8 mouse cellular contexts compared by ENCODE assay signal in the genomic region with DNA sequence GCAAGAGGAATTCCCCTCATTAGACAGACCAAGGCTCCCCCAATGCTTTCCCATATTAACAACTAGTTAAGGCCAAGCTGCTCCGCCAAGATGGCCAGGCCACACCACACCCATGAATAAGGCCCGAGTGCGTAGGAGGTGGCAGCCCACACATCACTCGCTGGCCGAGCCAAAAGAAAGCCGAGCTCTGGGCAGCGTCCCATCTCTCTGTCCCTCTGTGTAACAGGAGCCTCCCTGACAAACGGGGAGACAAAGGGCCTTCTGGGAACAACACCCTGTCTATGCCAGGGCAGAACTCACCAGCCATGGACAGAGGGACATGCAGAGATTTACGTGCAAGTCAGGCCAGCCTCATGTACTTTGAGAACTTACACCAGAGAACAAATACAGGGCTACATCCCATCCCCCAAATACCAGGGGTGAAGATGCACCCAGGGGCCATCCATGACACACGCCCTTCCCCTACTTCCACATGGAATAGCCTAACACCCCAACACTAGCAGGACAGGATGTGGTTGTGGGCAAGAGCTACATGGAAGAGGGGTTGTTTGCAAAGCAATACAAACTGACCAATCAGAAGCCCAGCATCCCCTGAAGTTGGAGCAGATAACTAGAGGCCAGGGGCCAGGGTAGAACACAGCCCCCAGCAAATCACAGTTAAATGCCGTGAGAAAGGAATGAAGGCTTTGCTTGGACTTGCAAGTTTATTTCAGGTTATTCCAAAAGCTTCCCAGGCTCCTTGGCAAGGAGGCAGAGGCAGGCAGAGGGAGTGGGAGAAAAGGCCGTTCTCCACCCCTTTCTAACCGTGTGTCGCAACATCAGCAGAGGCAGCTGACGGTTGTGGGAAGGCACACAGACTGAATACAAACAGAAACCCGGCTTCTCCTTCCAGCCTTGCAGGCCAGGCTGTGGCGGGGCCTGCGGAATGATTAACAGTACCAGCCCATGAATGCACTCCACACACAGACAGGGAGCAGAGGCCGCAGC. TPM values are rescaled to one million over a fixed set of nuclear protein-coding genes. Genes with fewer than 3 reads are reported as not detected.
DNase-seq lines count a peak whose midpoint lies in the region; ATAC-seq lines count a peak whose summit lies in the region.

No protein-coding gene starts in this region.

- DNase-seq in forebrain, embryonic 14.5 days (ENCODE audit: low spot score) = peak; percentile 30
- no peak for DNase-seq in forebrain, embryonic 11.5 days (ENCODE audit: low spot score)
- DNase-seq in gastrocnemius, adult 8-10 months (ENCODE audit: low spot score in 2 of 2) = peak; percentile 31 to 43
- DNase-seq in intestine, embryonic 14.5 days (ENCODE audit: low spot score) = no peak
- DNase-seq in natural killer cell, adult 2 months (ENCODE audit: low spot score in 2 of 2) = no peak

- H3K36me3 ChIP-seq in forebrain, embryonic 14.5 days (ENCODE audit: control insufficient read depth, insufficient read depth, low read length) = no peaks in the 10 kb centered on the region
- no peaks in the 10 kb centered on the region for H3K36me3 ChIP-seq in forebrain, embryonic 11.5 days (ENCODE audit: control insufficient read depth, insufficient read depth, low read length)
- H3K36me3 ChIP-seq in intestine, embryonic 14.5 days (ENCODE audit: control insufficient read depth, insufficient read depth, low read length) = no peaks in the 10 kb centered on the region
- no peaks in the 10 kb centered on the region for H3K36me3 ChIP-seq in limb, embryonic 15.5 days
- no peaks in the 10 kb centered on the region for H3K36me3 ChIP-seq in neural tube, embryonic 14.5 days (ENCODE audit: control insufficient read depth, insufficient read depth, low read length)

- H3K27ac ChIP-seq in forebrain, embryonic 14.5 days (ENCODE audit: low read depth, low read length) = no peak overlapping the region
- no peak overlapping the region for H3K27ac ChIP-seq in forebrain, embryonic 11.5 days (ENCODE audit: low read depth, low read length)
- 0 out of 2 replicates have a peak overlapping the region, but pooled peaks have one; percentile 16 for H3K27ac ChIP-seq in brown adipose tissue, adult 24 weeks (replicated peaks; ENCODE audit: low read depth, low read length)
- H3K27ac ChIP-seq in intestine, embryonic 14.5 days (ENCODE audit: low read depth) = peak overlapping the region; percentile 71
- H3K27ac ChIP-seq in limb, embryonic 15.5 days = peak overlapping the region; percentile 70
- peak overlapping the region; percentile 24 for H3K27ac ChIP-seq in neural tube, embryonic 14.5 days (ENCODE audit: low read depth, low read length)

- WGBS in forebrain, embryonic 14.5 days = 68% methylated on average over 19 of the region's 19 CpGs
- 77% methylated on average over 19 of the region's 19 CpGs for WGBS in forebrain, embryonic 11.5 days
- WGBS in intestine, embryonic 14.5 days = 39% methylated on average over 19 of the region's 19 CpGs
- WGBS in limb, embryonic 15.5 days = 57% methylated on average over 19 of the region's 19 CpGs
- whole genome bisulfite sequencing in neural tube, embryonic 14.5 days = 44% methylated on average over 19 of the region's 19 CpGs

- no peak for ATAC-seq in forebrain, embryonic 14.5 days
- no peak for ATAC-seq in forebrain, embryonic 11.5 days (replicated peaks; ENCODE audit: low FRiP score)
- 0 out of 2 replicates have a peak, but pooled peaks have one; percentile 32 for ATAC-seq in intestine, embryonic 14.5 days (replicated peaks; ENCODE audit: low FRiP score, low TSS enrichment, low read depth)
- ATAC-seq in limb, embryonic 15.5 days (ENCODE audit: insufficient number of reproducible peaks, low FRiP score, low TSS enrichment, low read depth) = no peak; the same call in 1 of the 2 replicates
- peak; percentile 46; the same call in 1 of the 2 replicates for ATAC-seq in neural tube, embryonic 14.5 days (ENCODE audit: low read depth)

- H3K27me3 ChIP-seq in forebrain, embryonic 14.5 days (replicated peaks; ENCODE audit: control insufficient read depth, insufficient read depth, low read length) = no peaks in the 10 kb centered on the region
- H3K27me3 ChIP-seq in forebrain, embryonic 11.5 days (ENCODE audit: control insufficient read depth, insufficient read depth, low read length) = no peaks in the 10 kb centered on the region
- no peaks in the 10 kb centered on the region for H3K27me3 ChIP-seq in intestine, embryonic 14.5 days (replicated peaks; ENCODE audit: control insufficient read depth, insufficient read depth, low read length)
- H3K27me3 ChIP-seq in limb, embryonic 15.5 days = no peaks in the 10 kb centered on the region
- no peaks in the 10 kb centered on the region for H3K27me3 ChIP-seq in neural tube, embryonic 14.5 days (ENCODE audit: control insufficient read depth, insufficient read depth, low read length)

- H3K9me3 ChIP-seq in forebrain, embryonic 14.5 days (replicated peaks; ENCODE audit: control insufficient read depth, low read length) = no peaks in the 10 kb centered on the region
- H3K9me3 ChIP-seq in forebrain, embryonic 11.5 days (ENCODE audit: control insufficient read depth, low read length) = no peaks in the 10 kb centered on the region
- no peaks in the 10 kb centered on the region for H3K9me3 ChIP-seq in intestine, embryonic 14.5 days (ENCODE audit: control insufficient read depth, low read length)
- H3K9me3 ChIP-seq in limb, embryonic 15.5 days = no peaks in the 10 kb centered on the region
- no peaks in the 10 kb centered on the region for H3K9me3 ChIP-seq in neural tube, embryonic 14.5 days (ENCODE audit: control insufficient read depth, low read length)

- no peak overlapping the region for H3K4me2 ChIP-seq in forebrain, embryonic 14.5 days (ENCODE audit: low read length)
- no peak overlapping the region for H3K4me2 ChIP-seq in forebrain, embryonic 11.5 days (ENCODE audit: low read depth, low read length, severe bottlenecking)
- no peak overlapping the region for H3K4me2 ChIP-seq in intestine, embryonic 14.5 days (ENCODE audit: low read length)
- no peak overlapping the region for H3K4me2 ChIP-seq in limb, embryonic 15.5 days
- H3K4me2 ChIP-seq in neural tube, embryonic 14.5 days (ENCODE audit: low read depth, low read length) = no peak overlapping the region

- H3K4me1 ChIP-seq in forebrain, embryonic 14.5 days (ENCODE audit: control insufficient read depth, insufficient read depth, low read length) = no peaks in the 10 kb centered on the region
- H3K4me1 ChIP-seq in forebrain, embryonic 11.5 days (replicated peaks; ENCODE audit: control insufficient read depth, insufficient read depth, low read length) = no peaks in the 10 kb centered on the region
- no peaks in the 10 kb centered on the region for H3K4me1 ChIP-seq in brown adipose tissue, adult 24 weeks (ENCODE audit: control insufficient read depth, insufficient read depth, insufficient read length, low read length)
- H3K4me1 ChIP-seq in intestine, embryonic 14.5 days (replicated peaks; ENCODE audit: control insufficient read depth, insufficient read depth, low read length) = peaks cover 23% of the 10 kb centered on the region
- peaks cover 21% of the 10 kb centered on the region for H3K4me1 ChIP-seq in limb, embryonic 15.5 days
- H3K4me1 ChIP-seq in neural tube, embryonic 14.5 days (ENCODE audit: control insufficient read depth, insufficient read depth, low read length) = no peaks in the 10 kb centered on the region

- no peak overlapping the region for H3K4me3 ChIP-seq in forebrain, embryonic 14.5 days (ENCODE audit: low read depth, low read length)
- no peak overlapping the region for H3K4me3 ChIP-seq in forebrain, embryonic 11.5 days (ENCODE audit: low read depth, low read length)
- no peak overlapping the region for H3K4me3 ChIP-seq in brown adipose tissue, adult 24 weeks (ENCODE audit: insufficient read depth, low read depth, low read length)
- H3K4me3 ChIP-seq in intestine, embryonic 14.5 days (ENCODE audit: low read depth, low read length) = no peak overlapping the region
- H3K4me3 ChIP-seq in limb, embryonic 15.5 days = no peak overlapping the region
- H3K4me3 ChIP-seq in neural tube, embryonic 14.5 days (ENCODE audit: low read depth, low read length) = no peak overlapping the region

- no peak overlapping the region for H3K9ac ChIP-seq in forebrain, embryonic 14.5 days (ENCODE audit: low read length)
- no peak overlapping the region for H3K9ac ChIP-seq in forebrain, embryonic 11.5 days (ENCODE audit: low read length)
- no peak overlapping the region for H3K9ac ChIP-seq in intestine, embryonic 14.5 days (ENCODE audit: low read length)
- no peak overlapping the region for H3K9ac ChIP-seq in limb, embryonic 15.5 days
- no peak overlapping the region for H3K9ac ChIP-seq in neural tube, embryonic 14.5 days (replicated peaks; ENCODE audit: low read depth, low read length)

RNA-seq across cellular contexts. Expression of a gene that starts 30.8 kb away (rescaled TPM):
- 4.9 and 7.9 TPM in 2 replicates for polyA plus RNA-seq in forebrain, embryonic 14.5 days (2014; fragmentation: Nextera tagmentation; extraction: Ambion mirVana)
- polyA plus RNA-seq in forebrain, embryonic 11.5 days (2014; fragmentation: Nextera tagmentation; extraction: Ambion mirVana) = 2.0 and 2.4 TPM in 2 replicates
- polyA plus RNA-seq in brown adipose tissue, adult 24 weeks (2012; ENCODE audit: insufficient read depth, insufficient read length, missing spikeins) = 1.3 and 1.4 TPM in 2 replicates
- total RNA-seq in gastrocnemius, adult 8-10 months (2022) = 1 to 10 TPM; 1.4 to 2.1 (median 1.8) TPM
- 21.0 and 24.1 TPM in 2 replicates for polyA plus RNA-seq in intestine, embryonic 14.5 days (2014; fragmentation: Nextera tagmentation; extraction: Ambion mirVana)
- polyA plus RNA-seq in limb, embryonic 15.5 days (2015; fragmentation: Nextera tagmentation; extraction: Ambion mirVana) = 12.0 and 12.9 TPM in 2 replicates
- 8.2 and 14.9 TPM in 2 replicates for polyA plus RNA-seq in neural tube, embryonic 14.5 days (2014; fragmentation: Nextera tagmentation; extraction: Ambion mirVana)

Comparison
In these comparisons a context has a peak if more than half of its experiments do, and no peak if none do; other contexts are left out.
1. DNase-seq: peak in forebrain, embryonic 14.5 days (single experiment) and gastrocnemius, adult 8-10 months (2 of 2); none in forebrain, embryonic 11.5 days (single experiment), intestine, embryonic 14.5 days (single experiment) and natural killer cell, adult 2 months (0 of 2).
2. ATAC-seq: peak in intestine, embryonic 14.5 days (single experiment) and neural tube, embryonic 14.5 days (single experiment); none in forebrain, embryonic 14.5 days (single experiment), forebrain, embryonic 11.5 days (single experiment) and limb, embryonic 15.5 days (single experiment).
3. H3K27ac ChIP-seq: peak in brown adipose tissue, adult 24 weeks (single experiment), intestine, embryonic 14.5 days (single experiment), limb, embryonic 15.5 days (single experiment) and neural tube, embryonic 14.5 days (single experiment); none in forebrain, embryonic 14.5 days (single experiment) and forebrain, embryonic 11.5 days (single experiment).